Mouse (Mus musculus): ENCODE measurements around the gene Hmgxb4. TPM values are rescaled to one million over a fixed set of nuclear protein-coding genes. Genes with fewer than 3 reads are reported as not detected.
A peak's percentile ranks its signal among the peaks of the same experiment; 100 is the strongest.

Hmgxb4 gene
- polyA plus RNA-seq, 1 experiment from 2014 or later, result 47.9 TPM

GRCm38 (mm10) chr8:74987436-74987835 lies 5.7 kb upstream of the Hmgxb4 start:
- peaks cover 6% of the 10 kb centered on the region for H3K27me3 ChIP-seq
- H3K36me3 ChIP-seq, result no peaks in the 10 kb centered on the region
- H3K4me3 ChIP-seq, result no peak overlapping the region
- H3K4me2 ChIP-seq (replicated peaks), result no peak overlapping the region
- ATAC-seq (ENCODE audit: low FRiP score, low read depth), result no peak
- no peak overlapping the region for H3K9ac ChIP-seq (replicated peaks)
- 0 out of 2 replicates have a peak, but pooled peaks cover 3% of the 10 kb centered on the region for H3K4me1 ChIP-seq
- 78% methylated on average over 5 of the region's 5 CpGs for WGBS
- no peaks in the 10 kb centered on the region for H3K9me3 ChIP-seq
- H3K27ac ChIP-seq (replicated peaks), result no peak overlapping the region

DNA sequence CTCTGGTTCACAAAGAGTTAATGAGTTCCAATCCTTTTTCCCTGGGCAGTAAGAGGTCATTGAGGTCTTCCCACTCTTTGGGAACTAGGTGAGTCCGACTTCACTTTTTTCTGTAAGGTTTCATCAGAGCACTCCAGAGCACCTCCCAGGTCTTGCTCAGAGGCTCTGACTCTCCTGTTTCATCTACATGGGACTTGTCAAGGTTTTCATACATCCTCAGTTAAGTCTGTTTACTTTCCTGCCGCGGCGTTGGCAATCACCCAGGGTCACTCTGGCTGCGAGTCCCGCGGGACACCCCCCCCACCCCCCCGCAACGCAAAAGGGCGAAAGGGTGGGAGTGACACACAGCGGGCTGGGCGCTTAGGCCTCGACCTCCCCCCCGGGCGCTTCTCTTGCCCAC lies 3.1 kb upstream of the Hmgxb4 start:
- no peaks in the 10 kb centered on the region for H3K36me3 ChIP-seq
- no peak overlapping the region for H3K9ac ChIP-seq (replicated peaks)
- 23% methylated on average over 15 of the region's 15 CpGs for WGBS
- H3K4me3 ChIP-seq, result no peak overlapping the region
- H3K4me1 ChIP-seq, result peaks cover 9% of the 10 kb centered on the region
- no peaks in the 10 kb centered on the region for H3K9me3 ChIP-seq
- no peak for ATAC-seq (ENCODE audit: low FRiP score, low read depth)
- no peak overlapping the region for H3K27ac ChIP-seq (replicated peaks)
- no peak overlapping the region for H3K4me2 ChIP-seq (replicated peaks)
- peaks cover 6% of the 10 kb centered on the region for H3K27me3 ChIP-seq

DNA sequence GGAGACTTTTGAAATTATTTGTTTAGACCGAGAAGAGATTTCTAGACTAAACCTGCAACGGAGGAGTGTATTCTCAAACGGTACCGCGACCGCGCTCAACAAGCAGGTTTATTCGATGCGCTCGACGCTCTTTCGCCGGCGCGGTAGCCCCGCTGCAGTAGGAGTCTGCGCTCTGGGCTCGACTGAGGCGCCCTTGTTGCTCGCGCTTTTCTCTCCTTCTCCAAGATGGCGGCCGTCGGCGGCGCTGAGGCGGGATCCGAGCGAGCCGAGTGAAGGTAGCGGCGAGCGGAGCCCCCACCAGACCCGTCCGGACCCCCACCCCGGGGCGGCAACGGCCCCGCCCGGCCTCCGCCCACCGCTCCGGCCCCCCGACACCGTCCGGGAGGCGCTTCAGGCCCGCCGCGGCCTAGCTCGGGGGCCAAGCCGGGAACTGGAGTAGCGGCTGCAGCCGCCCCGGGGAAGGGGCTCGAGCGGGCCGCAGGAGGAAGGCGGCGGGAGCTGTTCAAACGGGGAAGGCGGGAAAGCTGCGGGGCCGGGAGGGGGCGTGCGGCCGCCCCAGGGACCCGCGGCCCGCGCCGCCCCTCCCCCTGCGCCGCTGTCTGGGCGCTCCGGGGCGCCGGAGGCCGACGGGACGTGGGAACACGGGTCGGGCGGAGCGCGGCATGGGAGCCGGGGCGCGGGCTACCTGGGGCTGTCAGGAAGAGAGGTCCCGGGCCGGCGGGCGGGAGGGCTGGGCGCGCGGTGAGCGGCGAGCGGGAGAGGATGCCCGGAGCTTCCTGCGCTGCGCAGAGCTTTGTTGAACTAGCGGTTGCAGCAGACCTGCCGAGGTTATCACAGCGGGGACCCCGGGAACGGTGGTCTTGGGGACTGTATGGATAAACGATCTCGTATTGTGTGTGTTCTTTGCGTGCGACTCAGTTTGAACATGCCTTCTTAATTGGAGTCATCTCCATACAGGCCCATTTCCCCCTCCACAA lies 607 bp downstream of the Hmgxb4 start:
- Histone ChIP-seq H3K9me3 (no peaks in the 10 kb centered on the region), H3K4me2 (replicated peaks) (peak overlapping the region; percentile 67), H3K27ac (replicated peaks) (peak overlapping the region; percentile 96), H3K4me3 (peak overlapping the region; percentile 93), H3K4me1 (peaks cover 9% of the 10 kb centered on the region), H3K9ac (replicated peaks) (peak overlapping the region; percentile 96), H3K27me3 (peaks cover 6% of the 10 kb centered on the region), H3K36me3 (peaks cover 3% of the 10 kb centered on the region)
- peak; percentile 94 for ATAC-seq (ENCODE audit: low FRiP score, low read depth)
- under 1% methylated on average over 88 of the region's 111 CpGs for WGBS

- Histone ChIP-seq H3K27ac (replicated peaks) (peak overlapping the region; percentile 96), H3K4me3 (peak overlapping the region; percentile 93), H3K36me3 (peaks cover 11% of the 10 kb centered on the region), H3K9ac (replicated peaks) (peak overlapping the region; percentile 96), H3K4me2 (replicated peaks) (peak overlapping the region; percentile 67), H3K4me1 (peaks cover 9% of the 10 kb centered on the region), H3K27me3 (peaks cover 6% of the 10 kb centered on the region), H3K9me3 (no peaks in the 10 kb centered on the region)
- 0 out of 2 replicates have a peak, but pooled peaks have one; percentile 11 for ATAC-seq (ENCODE audit: low FRiP score, low read depth)
- WGBS, result 9% methylated on average over 7 of the region's 7 CpGs
These were observed 1.4 kb downstream of the Hmgxb4 start for GRCm38 (mm10) chr8:74994540-74994939.

DNA sequence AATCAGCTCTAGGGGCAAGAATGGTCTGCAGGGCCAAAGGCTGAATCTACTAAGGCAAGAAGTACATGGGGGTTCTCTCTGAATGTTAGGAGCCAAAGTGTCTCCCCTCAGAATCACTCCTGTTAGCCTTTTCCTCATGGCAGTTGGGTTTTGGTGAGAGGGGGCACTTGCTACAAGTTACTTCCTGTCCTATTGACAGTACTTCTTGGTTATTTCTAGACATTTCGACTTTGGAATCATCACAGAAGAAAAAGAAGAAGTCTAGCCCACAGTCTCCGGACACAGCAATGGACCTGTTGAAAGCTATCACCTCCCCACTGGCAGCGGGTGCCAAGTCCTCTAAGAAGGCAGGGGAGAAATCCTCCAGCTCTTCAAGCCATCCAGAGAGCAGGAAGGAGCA lies 7.3 kb downstream of the Hmgxb4 start:
- Histone ChIP-seq H3K4me3 (no peak overlapping the region), H3K36me3 (peaks cover 54% of the 10 kb centered on the region), H3K27me3 (no peaks in the 10 kb centered on the region), H3K9ac (replicated peaks) (no peak overlapping the region), H3K27ac (replicated peaks) (no peak overlapping the region), H3K9me3 (no peaks in the 10 kb centered on the region), H3K4me2 (replicated peaks) (no peak overlapping the region), H3K4me1 (no peaks in the 10 kb centered on the region)
- ATAC-seq (ENCODE audit: low FRiP score, low read depth), result no peak
- 100% methylated on average over 3 of the region's 3 CpGs for WGBS

DNA sequence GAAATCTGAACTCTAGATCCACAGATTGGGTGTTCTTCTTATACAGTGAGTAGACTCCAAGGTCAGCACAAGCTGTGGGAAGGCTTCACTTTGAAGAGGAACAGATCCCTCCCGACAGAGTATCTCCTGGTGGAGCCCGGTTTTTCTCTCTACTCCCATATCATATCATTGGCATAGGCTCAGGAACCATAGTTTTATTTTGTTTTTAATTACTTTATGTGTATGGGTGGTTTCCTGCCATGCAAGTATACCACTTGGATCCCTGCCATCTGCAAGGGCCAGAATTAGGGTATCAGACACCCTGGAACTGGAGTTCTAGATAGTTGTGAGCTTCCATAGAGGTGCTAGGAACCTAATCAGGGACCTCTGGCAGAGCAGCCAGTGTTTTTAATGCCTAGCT lies 15.7 kb downstream of the Hmgxb4 start:
- ATAC-seq (ENCODE audit: low FRiP score, low read depth), result no peak
- no peaks in the 10 kb centered on the region for H3K4me1 ChIP-seq
- no peak overlapping the region for H3K9ac ChIP-seq (replicated peaks)
- H3K27ac ChIP-seq (replicated peaks), result no peak overlapping the region
- no peak overlapping the region for H3K4me3 ChIP-seq
- no peaks in the 10 kb centered on the region for H3K9me3 ChIP-seq
- H3K4me2 ChIP-seq (replicated peaks), result no peak overlapping the region
- 97% methylated on average over 2 of the region's 2 CpGs for WGBS
- no peaks in the 10 kb centered on the region for H3K27me3 ChIP-seq
- peaks cover 54% of the 10 kb centered on the region for H3K36me3 ChIP-seq

GRCm38 (mm10) chr8:75013557-75013956 lies 20.4 kb downstream of the Hmgxb4 start:
- H3K27me3 ChIP-seq, result no peaks in the 10 kb centered on the region
- H3K27ac ChIP-seq (replicated peaks), result no peak overlapping the region
- ATAC-seq (ENCODE audit: low FRiP score, low read depth), result no peak
- no peaks in the 10 kb centered on the region for H3K9me3 ChIP-seq
- H3K4me3 ChIP-seq, result no peak overlapping the region
- peaks cover 35% of the 10 kb centered on the region for H3K36me3 ChIP-seq
- no peaks in the 10 kb centered on the region for H3K4me1 ChIP-seq
- WGBS, result 43% methylated on average over 2 of the region's 2 CpGs
- H3K4me2 ChIP-seq (replicated peaks), result no peak overlapping the region
- no peak overlapping the region for H3K9ac ChIP-seq (replicated peaks)

DNA sequence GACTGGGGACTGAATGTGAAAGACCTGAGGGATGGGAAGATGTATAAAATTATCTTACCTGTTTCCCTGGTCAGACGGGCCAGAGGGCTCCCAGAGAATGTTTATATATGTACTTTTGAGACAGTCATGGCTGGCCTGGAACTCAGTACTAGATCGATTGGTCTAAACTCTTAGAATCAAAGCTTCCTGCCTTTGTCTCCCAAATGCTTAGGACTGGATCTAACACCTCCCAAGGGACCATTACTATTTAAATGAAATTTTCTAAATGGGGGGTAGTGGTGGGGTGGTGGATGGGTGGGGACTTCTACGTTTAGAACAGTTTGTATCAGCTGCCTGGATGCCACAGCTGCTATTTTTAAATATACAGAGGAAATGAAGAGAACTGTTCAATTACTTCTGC lies 20.8 kb downstream of the Hmgxb4 start:
- Histone ChIP-seq H3K36me3 (peaks cover 31% of the 10 kb centered on the region), H3K4me3 (no peak overlapping the region), H3K9ac (replicated peaks) (no peak overlapping the region), H3K27me3 (no peaks in the 10 kb centered on the region), H3K4me1 (no peaks in the 10 kb centered on the region), H3K4me2 (replicated peaks) (no peak overlapping the region), H3K27ac (replicated peaks) (no peak overlapping the region), H3K9me3 (no peaks in the 10 kb centered on the region)
- no peak for ATAC-seq (ENCODE audit: low FRiP score, low read depth)
- WGBS, result 87% methylated on average over 3 of the region's 3 CpGs

DNA sequence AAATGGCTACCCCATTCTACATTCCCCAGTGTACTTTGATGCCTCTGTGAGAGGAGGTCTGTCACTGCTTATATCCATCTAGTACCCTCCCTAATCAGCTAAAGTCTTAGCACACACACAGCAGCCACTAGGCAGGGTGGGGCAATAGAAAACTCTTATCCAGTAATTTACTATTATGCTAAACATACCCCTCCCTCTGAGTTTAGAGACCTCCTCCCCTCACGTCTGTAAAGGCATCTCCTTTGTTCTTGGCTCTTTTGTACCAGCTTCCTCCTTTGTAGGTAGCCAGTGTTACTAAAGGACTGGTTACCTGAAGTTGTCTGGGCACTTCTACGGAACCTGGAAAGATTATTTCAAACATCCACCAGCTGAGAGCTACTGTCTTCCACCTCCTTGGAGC lies 22.8 kb downstream of the Hmgxb4 start:
- no peak overlapping the region for H3K27ac ChIP-seq (replicated peaks)
- no peaks in the 10 kb centered on the region for H3K4me1 ChIP-seq
- H3K4me3 ChIP-seq, result no peak overlapping the region
- H3K9me3 ChIP-seq, result no peaks in the 10 kb centered on the region
- H3K4me2 ChIP-seq (replicated peaks), result no peak overlapping the region
- no peaks in the 10 kb centered on the region for H3K27me3 ChIP-seq
- peaks cover 15% of the 10 kb centered on the region; the same call in 1 of the 2 replicates for H3K36me3 ChIP-seq
- H3K9ac ChIP-seq (replicated peaks), result no peak overlapping the region
- WGBS, result 60% methylated on average over 2 of the region's 2 CpGs
- ATAC-seq (ENCODE audit: low FRiP score, low read depth), result no peak

DNA sequence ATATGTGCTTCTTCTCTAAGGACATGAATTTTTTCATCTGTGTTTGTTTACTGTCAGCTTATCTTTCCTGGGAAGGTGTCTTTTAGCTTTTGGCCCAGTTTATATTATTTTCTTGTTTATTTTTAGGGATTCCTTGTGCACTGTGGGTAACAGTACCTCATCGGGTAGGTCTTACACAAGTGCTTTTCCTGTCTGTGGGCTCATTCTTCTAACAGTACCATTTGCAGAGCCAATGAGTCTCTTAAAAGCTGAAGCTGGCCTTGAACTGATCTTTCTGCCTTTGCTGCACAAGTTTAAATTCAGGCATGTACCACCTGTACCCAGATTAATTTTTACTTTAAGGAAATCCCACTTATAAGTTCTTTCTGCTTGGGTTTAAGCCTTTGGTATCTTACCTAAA lies 23.3 kb downstream of the Hmgxb4 start:
- Histone ChIP-seq H3K9me3 (no peaks in the 10 kb centered on the region), H3K9ac (replicated peaks) (no peak overlapping the region), H3K4me2 (replicated peaks) (no peak overlapping the region), H3K4me3 (no peak overlapping the region), H3K36me3 (peaks cover 19% of the 10 kb centered on the region), H3K27me3 (no peaks in the 10 kb centered on the region), H3K4me1 (no peaks in the 10 kb centered on the region), H3K27ac (replicated peaks) (no peak overlapping the region)
- ATAC-seq (ENCODE audit: low FRiP score, low read depth), result no peak
- WGBS, result 88% methylated on average over 1 of the region's 1 CpGs

GRCm38 (mm10) chr8:75018274-75018972 lies 25.3 kb downstream of the Hmgxb4 start:
- no peak for ATAC-seq (ENCODE audit: low FRiP score, low read depth)

DNA sequence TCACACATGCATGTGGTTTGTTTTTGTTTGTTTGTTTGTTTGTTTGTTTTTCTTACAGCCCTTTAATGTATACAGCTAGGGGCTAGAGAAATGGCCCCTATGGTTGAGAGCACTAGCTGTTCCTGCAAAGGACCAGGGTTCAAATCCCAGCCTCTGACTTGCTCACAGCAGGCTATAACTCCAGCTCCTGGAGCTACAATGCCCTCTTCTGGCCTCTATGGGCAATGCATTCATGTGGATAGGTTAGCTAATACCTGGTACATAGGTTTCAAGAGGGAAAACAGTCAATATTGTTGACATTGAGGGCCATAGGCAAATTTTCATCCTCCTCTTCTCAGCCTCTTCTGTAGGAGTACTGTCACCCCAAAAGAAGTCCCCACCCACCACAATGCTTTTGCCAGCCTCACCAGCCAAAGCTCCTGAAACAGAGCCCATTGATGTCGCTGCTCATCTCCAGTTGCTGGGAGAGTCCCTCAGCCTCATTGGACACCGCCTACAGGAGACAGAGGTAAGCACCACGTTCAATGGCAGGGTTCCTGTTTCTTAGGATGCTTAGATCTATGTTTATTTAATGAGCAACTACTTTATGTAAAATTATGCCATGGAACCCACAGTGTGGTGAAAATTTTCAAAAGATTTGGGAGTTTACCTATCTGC lies 30.6 kb downstream of the Hmgxb4 start:
- H3K36me3 ChIP-seq, result peaks cover 64% of the 10 kb centered on the region

More at GRCm38 (mm10) chr8:75018274-75018972, 25.3 kb downstream of the Hmgxb4 start:
- no peaks in the 10 kb centered on the region for H3K27me3 ChIP-seq
- no peak overlapping the region for H3K4me3 ChIP-seq
- H3K27ac ChIP-seq (replicated peaks), result no peak overlapping the region
- no peak overlapping the region for H3K9ac ChIP-seq (replicated peaks)
- H3K4me1 ChIP-seq, result no peaks in the 10 kb centered on the region
- no peak overlapping the region for H3K4me2 ChIP-seq (replicated peaks)
- H3K36me3 ChIP-seq, result peaks cover 39% of the 10 kb centered on the region
- no peaks in the 10 kb centered on the region for H3K9me3 ChIP-seq
- WGBS, result 41% methylated on average over 5 of the region's 5 CpGs

More for the DNA sequence above, 30.6 kb downstream of the Hmgxb4 start:
- Histone ChIP-seq H3K4me2 (replicated peaks) (no peak overlapping the region), H3K27me3 (no peaks in the 10 kb centered on the region), H3K9me3 (no peaks in the 10 kb centered on the region), H3K4me3 (no peak overlapping the region), H3K9ac (replicated peaks) (no peak overlapping the region), H3K27ac (replicated peaks) (no peak overlapping the region), H3K4me1 (no peaks in the 10 kb centered on the region)
- WGBS, result 92% methylated on average over 3 of the region's 3 CpGs
- ATAC-seq (ENCODE audit: low FRiP score, low read depth), result no peak

Measured in midbrain, embryonic 12.5 days (tissue).